Mouse (Mus musculus) thymus, adult 2 months (tissue): ENCODE measurements at regions not wholly inside any gene's neighbourhood (a gene's known extent, or its start where the extent isn't known, plus 50 kb on each side); places are given as distances from the start of the nearest gene placed in this dataset.

ENCODE experiments used
- DNase-seq: peaks from one replicate; pipeline ENCODE4 v3.0.0; 2021
- H3K27ac ChIP-seq: fragments of 200-500 bp; 2 replicates; pipeline ENCODE4 v1.5.1; 2012; ENCODE audit warnings: low read length, control low read depth; ENCODE audit not compliant: control insufficient read depth, insufficient read depth
- H3K27me3 ChIP-seq: fragments of 200-500 bp; 2 replicates; pipeline ENCODE4 v1.6.1; 2012; ENCODE audit warnings: mild to moderate bottlenecking, low read length, moderate library complexity, mixed read lengths; ENCODE audit not compliant: control insufficient read depth, insufficient read depth
- H3K36me3 ChIP-seq: fragments of 200-500 bp; 2 replicates; pipeline ENCODE4 v1.6.1; 2012; ENCODE audit warnings: mild to moderate bottlenecking, low read length, moderate library complexity; ENCODE audit not compliant: control insufficient read depth, insufficient read depth
- H3K4me1 ChIP-seq: fragments of 200-500 bp; replicated peaks from 2 replicates; pipeline ENCODE4 v1.6.1; 2012; ENCODE audit warnings: low read length; ENCODE audit not compliant: control insufficient read depth, insufficient read depth
- H3K4me3 ChIP-seq: fragments of 200-500 bp; 2 replicates; pipeline ENCODE4 v1.5.1; 2012; ENCODE audit warnings: mild to moderate bottlenecking, low read length, control low read depth, moderate library complexity; ENCODE audit not compliant: control insufficient read depth, insufficient read depth
- CTCF ChIP-seq: fragments of 200-500 bp; IDR thresholded peaks from 2 replicates; pipeline ENCODE4 v1.5.1; 2012; ENCODE audit warnings: mild to moderate bottlenecking, control low read depth, low read length, moderate library complexity, borderline replicate concordance; ENCODE audit not compliant: control insufficient read depth, poor library complexity, insufficient read depth; ENCODE audit errors: extremely low read depth
- POLR2A ChIP-seq: fragments of 200-500 bp; IDR thresholded peaks from 2 replicates; pipeline ENCODE4 v1.6.1; 2012; ENCODE audit warnings: mild to moderate bottlenecking, low read length, control low read depth, moderate library complexity; ENCODE audit not compliant: control insufficient read depth, poor library complexity, insufficient read depth; ENCODE audit errors: extremely low read depth
- WGBS: fragments of 180-500 bp; shearing (Covaris S2); methylation state at CpG from one replicate; pipeline ENCODE4 v1.1.7; 2018; 5-methylcytosine and 5-hydroxymethylcytosine counted together

- Histone ChIP-seq H3K27me3 (no peaks in the 10 kb centered on the region), H3K4me1 (no peaks in the 10 kb centered on the region), H3K4me3 (no peak overlapping the region), H3K27ac (no peak overlapping the region), H3K36me3 (no peaks in the 10 kb centered on the region)
- TF ChIP-seq POLR2A, result no peak
- no peak for TF ChIP-seq CTCF
- DNase-seq, result no peak
These were observed 437.3 kb downstream of the Wdr11 start for GRCm38 (mm10) chr7:130028945-130029344.

DNA sequence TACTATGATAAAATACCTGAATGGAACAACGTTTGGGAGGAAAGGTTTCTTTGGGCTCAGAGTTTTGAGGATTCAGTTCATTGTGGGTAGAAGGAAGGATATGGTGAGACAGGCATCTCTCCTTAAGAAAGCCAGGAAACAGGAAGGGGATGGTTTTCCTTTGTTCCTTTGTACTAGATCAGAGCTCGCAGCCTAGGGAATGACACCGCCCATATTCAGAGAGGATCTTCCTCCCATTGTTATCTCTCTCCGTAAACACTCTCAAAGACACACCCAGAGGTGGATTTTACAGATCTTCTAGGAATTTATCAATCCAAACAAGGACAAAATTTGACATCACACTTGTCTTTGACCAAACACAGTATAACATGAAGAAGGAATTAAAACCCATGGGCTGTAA lies 439.0 kb downstream of the Wdr11 start:
- 82% methylated on average over 4 of the region's 4 CpGs for WGBS
- Histone ChIP-seq H3K36me3 (no peaks in the 10 kb centered on the region), H3K4me3 (no peak overlapping the region), H3K27ac (no peak overlapping the region), H3K4me1 (no peaks in the 10 kb centered on the region), H3K27me3 (no peaks in the 10 kb centered on the region)
- DNase-seq, result no peak
- TF ChIP-seq POLR2A, result no peak
- TF ChIP-seq CTCF, result no peak

DNA sequence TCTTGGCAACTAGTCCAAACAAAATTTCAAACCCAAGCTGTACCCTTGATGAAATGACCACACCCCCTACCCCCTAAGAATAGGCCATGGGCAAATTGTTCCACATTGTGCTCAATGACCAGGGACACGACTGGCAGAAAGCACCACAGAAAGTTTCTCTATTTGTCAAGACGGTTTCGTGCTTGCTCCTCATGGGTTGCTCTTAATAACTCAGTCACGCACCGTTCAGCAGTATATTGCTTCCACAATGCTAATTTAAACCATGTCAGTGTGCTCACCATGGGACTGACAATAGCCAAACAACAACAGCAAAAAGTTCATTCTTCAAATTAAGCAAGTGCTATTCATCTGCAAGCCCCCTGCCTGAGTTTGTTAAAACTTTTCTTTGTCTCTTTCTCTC lies 444.6 kb downstream of the Wdr11 start:
- Histone ChIP-seq H3K27me3 (no peaks in the 10 kb centered on the region), H3K27ac (no peak overlapping the region), H3K36me3 (no peaks in the 10 kb centered on the region), H3K4me3 (no peak overlapping the region), H3K4me1 (no peaks in the 10 kb centered on the region)
- no peak for DNase-seq
- 91% methylated on average over 5 of the region's 5 CpGs for WGBS
- TF ChIP-seq POLR2A (no peak), CTCF (no peak)

GRCm38 (mm10) chr7:130036845-130037572 lies 445.3 kb downstream of the Wdr11 start:
- Histone ChIP-seq H3K4me1 (no peaks in the 10 kb centered on the region), H3K36me3 (no peaks in the 10 kb centered on the region), H3K4me3 (no peak overlapping the region), H3K27ac (no peak overlapping the region), H3K27me3 (no peaks in the 10 kb centered on the region)
- 86% methylated on average over 8 of the region's 8 CpGs for WGBS
- DNase-seq, result no peak
- TF ChIP-seq POLR2A, result no peak
- no peak for TF ChIP-seq CTCF

DNA sequence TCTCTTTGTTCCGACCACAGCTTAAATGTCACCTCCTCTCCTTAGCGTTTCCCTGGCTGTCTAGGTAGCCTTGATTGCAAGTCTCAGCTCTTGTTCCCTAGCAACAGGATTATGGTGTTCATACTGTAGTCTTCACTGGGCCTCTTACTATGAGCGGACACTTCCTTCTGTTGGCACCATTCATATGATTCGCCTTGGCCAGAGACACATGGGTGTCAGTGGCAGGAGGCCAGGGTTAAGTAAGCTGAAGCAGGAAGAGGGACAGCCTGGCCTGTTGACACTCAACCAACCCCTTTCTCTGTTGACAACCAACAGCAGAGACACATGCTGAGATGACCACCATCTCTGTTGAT lies 445.9 kb downstream of the Wdr11 start:
- WGBS, result 82% methylated on average over 4 of the region's 4 CpGs
- Histone ChIP-seq H3K27me3 (no peaks in the 10 kb centered on the region), H3K36me3 (no peaks in the 10 kb centered on the region), H3K4me1 (no peaks in the 10 kb centered on the region), H3K27ac (no peak overlapping the region), H3K4me3 (no peak overlapping the region)
- no peak for DNase-seq
- no peak for TF ChIP-seq CTCF
- no peak for TF ChIP-seq POLR2A

DNA sequence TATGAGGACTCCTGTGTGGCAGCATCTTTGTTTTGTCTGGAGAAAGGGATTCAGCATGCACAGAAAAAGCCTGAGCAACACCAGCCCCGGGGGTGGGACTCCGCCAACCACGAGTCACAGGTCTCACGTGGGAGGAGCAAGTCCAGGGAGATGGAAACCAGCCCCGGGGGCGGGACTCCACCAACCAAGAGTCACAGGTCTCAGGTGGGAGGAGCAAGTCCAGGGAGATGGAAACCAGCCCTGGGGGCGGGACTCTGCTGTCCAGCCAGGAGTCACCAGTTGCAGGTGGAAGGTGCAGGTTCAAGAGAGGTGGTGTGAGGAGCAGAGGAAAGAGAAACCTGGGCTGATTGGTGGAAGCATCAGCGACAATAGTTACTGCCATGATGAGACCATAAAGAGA lies 448.9 kb downstream of the Wdr11 start:
- Histone ChIP-seq H3K4me3 (no peak overlapping the region), H3K27me3 (no peaks in the 10 kb centered on the region), H3K27ac (no peak overlapping the region), H3K4me1 (no peaks in the 10 kb centered on the region), H3K36me3 (no peaks in the 10 kb centered on the region)
- TF ChIP-seq POLR2A (no peak), CTCF (no peak)
- 79% methylated on average over 8 of the region's 8 CpGs for WGBS
- no peak for DNase-seq
